Mouse (Mus musculus) forebrain, postnatal 0 days (tissue): Measurements from ENCODE around the gene Cysltr1. TPM values are rescaled to one million over a fixed set of nuclear protein-coding genes. Genes with fewer than 3 reads are reported as not detected.

ENCODE experiments used
- ATAC-seq: fragments of 200-750 bp; cut with Nextera tagmentation; 2 replicates; pipeline ENCODE4 v1.8.0; 2017; ENCODE audit warnings: mild to moderate bottlenecking, moderate library complexity
- DNase-seq: peaks from one replicate; pipeline ENCODE4 v3.0.0-alpha.2; 2015
- H3K27ac ChIP-seq: fragments of 300-500 bp; sonication (generic); 2 replicates; pipeline ENCODE4 v1.5.1; 2014; ENCODE audit warnings: low read depth, mild to moderate bottlenecking, antibody characterized with exemption, low read length, moderate library complexity, mixed read lengths
- H3K27me3 ChIP-seq: fragments of 300-500 bp; sonication (generic); 2 replicates; pipeline ENCODE4 v1.6.1; 2014; ENCODE audit warnings: mild to moderate bottlenecking, low read length, mixed read lengths; ENCODE audit not compliant: insufficient read depth
- H3K36me3 ChIP-seq: fragments of 300-500 bp; sonication (generic); 2 replicates; pipeline ENCODE4 v1.6.1; 2014; ENCODE audit warnings: mild to moderate bottlenecking, moderate library complexity; ENCODE audit not compliant: insufficient read depth
- H3K4me1 ChIP-seq: fragments of 300-500 bp; sonication (generic); 2 replicates; pipeline ENCODE4 v1.6.1; 2014; ENCODE audit warnings: antibody characterized with exemption; ENCODE audit not compliant: insufficient read depth
- H3K4me2 ChIP-seq: fragments of 300-500 bp; sonication (generic); 2 replicates; pipeline ENCODE4 v1.6.1; 2014; ENCODE audit warnings: low read depth, mild to moderate bottlenecking, moderate library complexity
- H3K4me3 ChIP-seq: fragments of 300-500 bp; sonication (generic); 2 replicates; pipeline ENCODE4 v1.5.1; 2014; ENCODE audit warnings: low read depth, low read length, mixed read lengths
- H3K9ac ChIP-seq: fragments of 300-500 bp; sonication (generic); 2 replicates; pipeline ENCODE4 v1.6.1; 2014; ENCODE audit warnings: mild to moderate bottlenecking
- H3K9me3 ChIP-seq: fragments of 300-500 bp; sonication (generic); 2 replicates; pipeline ENCODE4 v1.6.1; 2016; ENCODE audit warnings: low read length
- CTCF ChIP-seq: sonication (generic); IDR thresholded peaks from 2 replicates; pipeline ENCODE4 v1.5.1; 2016; ENCODE audit warnings: antibody characterized with exemption, control low read depth, low read depth
- WGBS: fragments of 180-500 bp; shearing (Covaris S2); extraction: QIAGEN DNeasy Blood & Tissue Kit; methylation state at CpG from one replicate; pipeline ENCODE4 v1.1.7; 2014; 5-methylcytosine and 5-hydroxymethylcytosine counted together
- polyA plus RNA-seq: library from polyadenylated mRNA; unstranded; fragments of >200 nt; fragmentation: Nextera tagmentation; extraction: Ambion mirVana; gene quantifications from 2 replicates; pipeline ENCODE4 v1.2.1, GENCODE M21; 2015
- total RNA-seq: library from RNA; depleted of rRNA; stranded (reverse); fragments of >200 nt; gene quantifications from 2 replicates; pipeline ENCODE4 v1.2.3, GENCODE M21; 2014; rRNA removed

Cysltr1 gene
- 0.08 and 0.29 TPM in 2 replicates for total RNA-seq
- 0.25 and 0.47 TPM in 2 replicates for polyA plus RNA-seq

GRCm38 (mm10) chrX:106603386-106603785 is at the start of gene Cysltr1:
Gene Cysltr1 (minus strand): TSS chrX:106603679.
- Histone ChIP-seq H3K4me3 (no peak within 1 kb of the TSS), H3K4me2 (no peak within 1 kb of the TSS), H3K4me1 (no peaks in the 10 kb centered on the region), H3K27ac (no peak within 1 kb of the TSS), H3K36me3 (no peaks in the 10 kb centered on the region), H3K9ac (no peak within 1 kb of the TSS), H3K9me3 (no peaks in the 10 kb centered on the region), H3K27me3 (no peaks in the 10 kb centered on the region)
- no peak for ATAC-seq
- no peak for TF ChIP-seq CTCF
- WGBS: 41% methylated on average over 6 of the region's 6 CpGs
- DNase-seq: no peak

- Histone ChIP-seq H3K4me3 (no peak overlapping the region), H3K27me3 (no peaks in the 10 kb centered on the region), H3K9me3 (no peaks in the 10 kb centered on the region), H3K9ac (no peak overlapping the region), H3K4me2 (no peak overlapping the region), H3K36me3 (no peaks in the 10 kb centered on the region), H3K4me1 (no peaks in the 10 kb centered on the region), H3K27ac (no peak overlapping the region)
- no peak for TF ChIP-seq CTCF
- DNase-seq (no peak), ATAC-seq (no peak)
- 87% methylated on average over 3 of the region's 3 CpGs for WGBS
Observed at GRCm38 (mm10) chrX:106634799-106635541, 31.5 kb upstream of the Cysltr1 start.

- Histone ChIP-seq H3K9me3 (no peaks in the 10 kb centered on the region), H3K36me3 (no peaks in the 10 kb centered on the region), H3K4me1 (no peaks in the 10 kb centered on the region), H3K4me2 (no peak overlapping the region), H3K4me3 (no peak overlapping the region), H3K9ac (no peak overlapping the region), H3K27ac (no peak overlapping the region), H3K27me3 (no peaks in the 10 kb centered on the region)
- ATAC-seq: no peak
- no peak for DNase-seq
- no peak for TF ChIP-seq CTCF
Observed at GRCm38 (mm10) chrX:106633543-106633942, 30.1 kb upstream of the Cysltr1 start.

- H3K4me2 ChIP-seq: no peak overlapping the region
- no peaks in the 10 kb centered on the region for H3K27me3 ChIP-seq
- no peaks in the 10 kb centered on the region for H3K9me3 ChIP-seq
- H3K4me3 ChIP-seq: no peak overlapping the region
- DNase-seq (no peak), ATAC-seq (no peak)
- H3K36me3 ChIP-seq: no peaks in the 10 kb centered on the region
- H3K4me1 ChIP-seq: no peaks in the 10 kb centered on the region
- WGBS: 78% methylated on average over 1 of the region's 1 CpGs
- no peak for TF ChIP-seq CTCF
- H3K27ac ChIP-seq: no peak overlapping the region
- no peak overlapping the region for H3K9ac ChIP-seq
Observed at GRCm38 (mm10) chrX:106628514-106628913, 25.0 kb upstream of the Cysltr1 start.

GRCm38 (mm10) chrX:106623667-106624066 is 20.2 kb upstream of the Cysltr1 start:
- ATAC-seq: no peak
- Histone ChIP-seq H3K9ac (no peak overlapping the region), H3K36me3 (no peaks in the 10 kb centered on the region), H3K27ac (no peak overlapping the region), H3K4me1 (no peaks in the 10 kb centered on the region), H3K27me3 (no peaks in the 10 kb centered on the region), H3K4me2 (no peak overlapping the region), H3K9me3 (no peaks in the 10 kb centered on the region), H3K4me3 (no peak overlapping the region)
- TF ChIP-seq CTCF: no peak
- WGBS: 54% methylated on average over 3 of the region's 3 CpGs
- no peak for DNase-seq

- no peaks in the 10 kb centered on the region for H3K9me3 ChIP-seq
- H3K9ac ChIP-seq: no peak overlapping the region
- no peak overlapping the region for H3K4me3 ChIP-seq
- no peaks in the 10 kb centered on the region for H3K36me3 ChIP-seq
- no peak overlapping the region for H3K4me2 ChIP-seq
- H3K27ac ChIP-seq: no peak overlapping the region
- ATAC-seq (no peak), DNase-seq (no peak)
- no peak for TF ChIP-seq CTCF
- H3K27me3 ChIP-seq: no peaks in the 10 kb centered on the region
- H3K4me1 ChIP-seq: no peaks in the 10 kb centered on the region
- 66% methylated on average over 1 of the region's 1 CpGs for WGBS
Observed at GRCm38 (mm10) chrX:106622512-106622911, 19.0 kb upstream of the Cysltr1 start.

GRCm38 (mm10) chrX:106602574-106603258 is 763 bp downstream of the Cysltr1 start:
- DNase-seq (no peak), ATAC-seq (no peak)
- Histone ChIP-seq H3K27me3 (no peaks in the 10 kb centered on the region), H3K4me1 (no peaks in the 10 kb centered on the region), H3K27ac (no peak overlapping the region), H3K9me3 (no peaks in the 10 kb centered on the region), H3K4me2 (no peak overlapping the region), H3K36me3 (no peaks in the 10 kb centered on the region), H3K4me3 (no peak overlapping the region), H3K9ac (no peak overlapping the region)
- TF ChIP-seq CTCF: no peak
- 22% methylated on average over 9 of the region's 9 CpGs for WGBS
